Mouse (Mus musculus): ENCODE data around the gene Cnih3. TPM values are rescaled to one million over a fixed set of nuclear protein-coding genes. Genes with fewer than 3 reads are reported as not detected.

Cnih3 gene
- polyA plus RNA-seq, 1 experiment from 2014 or later = 11.3 TPM

- H3K4me1 ChIP-seq (ENCODE audit: control insufficient read depth, insufficient read depth, low read length) = no peaks in the 10 kb centered on the region
- no peak overlapping the region for H3K9ac ChIP-seq (ENCODE audit: low read depth, low read length)
- no peak overlapping the region for H3K4me2 ChIP-seq (ENCODE audit: low read length)
- H3K27ac ChIP-seq (ENCODE audit: low read length) = no peak overlapping the region
- 68% methylated on average over 8 of the region's 8 CpGs for WGBS
- no peaks in the 10 kb centered on the region for H3K36me3 ChIP-seq (ENCODE audit: control insufficient read depth, insufficient read depth, low read length)
- H3K27me3 ChIP-seq (ENCODE audit: control insufficient read depth, insufficient read depth, low read depth, low read length) = no peaks in the 10 kb centered on the region
- no peak overlapping the region for H3K4me3 ChIP-seq (ENCODE audit: low read depth, low read length)
- no peak for ATAC-seq
- H3K9me3 ChIP-seq (replicated peaks; ENCODE audit: control insufficient read depth, low read length, poor library complexity, severe bottlenecking) = no peaks in the 10 kb centered on the region
Measured at GRCm38 (mm10) chr1:181505367-181505766, 152.9 kb downstream of the Cnih3 start.

Other genes starting within 250 kb of the Cnih3 start
- 48.6 and 50.3 TPM in 2 replicates for gene Nvl, start 208.4 kb upstream of the Cnih3 start, polyA plus RNA-seq (2015; fragmentation: Nextera tagmentation; extraction: Ambion mirVana)
- gene Cnih4, start 207.9 kb upstream of the Cnih3 start, polyA plus RNA-seq (2015; fragmentation: Nextera tagmentation; extraction: Ambion mirVana) = 42.2 and 49.1 TPM in 2 replicates
- gene Wdr26, start 140.6 kb upstream of the Cnih3 start, polyA plus RNA-seq (2015; fragmentation: Nextera tagmentation; extraction: Ambion mirVana) = 32.7 and 33.7 TPM in 2 replicates
- 0.11 and 0.23 TPM in 2 replicates for gene Ccdc121, start 158.8 kb downstream of the Cnih3 start, polyA plus RNA-seq (2015; fragmentation: Nextera tagmentation; extraction: Ambion mirVana)
- gene Dnah14, start 223.9 kb downstream of the Cnih3 start, polyA plus RNA-seq (2015; fragmentation: Nextera tagmentation; extraction: Ambion mirVana) = 0.36 and 0.50 TPM in 2 replicates

Measured in midbrain, embryonic 16.5 days (tissue).